Mouse (Mus musculus) heart, postnatal 36 days (tissue): ENCODE results near the gene Tdp1. TPM values are rescaled to one million over a fixed set of nuclear protein-coding genes. Genes with fewer than 3 reads are reported as not detected.
A peak's percentile ranks its signal among the peaks of the same experiment; 100 is the strongest.

ENCODE experiments used
- DNase-seq, 2 experiments: peaks; one replicate each; pipeline ENCODE4 v3.0.0; 2021 to 2022
- intact Hi-C: fragments of 180-260 bp; cut with DNase I; formaldehyde crosslinking; loops from one replicate; pipeline ENCODE4 v1.15.1; 2025
- total RNA-seq, 2 experiments: library from RNA; stranded (reverse); gene quantifications; 2 replicates each; pipeline ENCODE4 v1.2.3; 2021

The Tdp1 gene
- 10 to 100 TPM in 1 of 2 experiments, 1 to 10 TPM in 1; 8.6 to 10.1 TPM for total RNA-seq

- peak; percentile 92 to 94 for DNase-seq
- intact Hi-C loops, result loop anchor here (5.0 kb wide), 1 partner anchor 322 kb away; the partner anchor contains the start of gene Foxn3
Observed at GRCm38 (mm10) chr12:99884269-99885261, at the start of gene Tdp1, which contains the start of gene Efcab11. Tdp1 (plus strand) TSS chr12:99884517. Efcab11 (minus strand) TSS chr12:99884439.

- DNase-seq, result peak in 1 of 2 experiments; percentile 14
- intact Hi-C loops, result loop anchor here (5.0 kb wide), 1 partner anchor 209 kb away; no protein-coding TSS in a partner anchor
Observed at GRCm38 (mm10) chr12:99836404-99837131, 47.7 kb upstream of the Tdp1 start.

DNA sequence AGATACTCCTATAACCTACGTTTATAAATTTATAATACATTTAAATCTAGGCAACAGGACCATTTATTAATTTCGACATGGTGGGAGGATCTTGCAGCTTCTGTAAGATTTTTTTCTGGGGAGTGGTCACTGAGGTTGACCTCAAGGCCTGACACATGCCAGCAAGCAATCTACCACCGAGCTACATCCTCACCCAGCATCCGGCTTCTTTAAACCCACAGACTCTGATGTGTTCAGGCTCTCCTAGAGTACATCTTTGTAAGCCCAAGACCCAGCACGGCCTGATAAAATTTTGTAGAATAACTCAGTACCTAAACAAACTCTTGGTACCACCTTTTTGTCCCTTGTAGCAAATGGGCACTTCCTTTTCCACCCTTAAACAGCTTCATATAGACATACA is 46.8 kb upstream of the Tdp1 start:
- intact Hi-C loops, result loop anchor here (5.0 kb wide), 1 partner anchor 210 kb away; no protein-coding TSS in a partner anchor
- DNase-seq, result no peak

- intact Hi-C loops, result loop anchor here (2.0 to 5.0 kb wide), 2 partner anchors 211 to 741 kb away; no protein-coding TSS in a partner anchor
- DNase-seq, result no peak
Observed at GRCm38 (mm10) chr12:99838109-99838508, 46.2 kb upstream of the Tdp1 start.

- intact Hi-C loops, result loop anchor here (2.0 to 5.0 kb wide), 2 partner anchors 211 to 742 kb away; no protein-coding TSS in a partner anchor
- DNase-seq, result no peak
Observed at GRCm38 (mm10) chr12:99838703-99839102, 45.6 kb upstream of the Tdp1 start.

DNA sequence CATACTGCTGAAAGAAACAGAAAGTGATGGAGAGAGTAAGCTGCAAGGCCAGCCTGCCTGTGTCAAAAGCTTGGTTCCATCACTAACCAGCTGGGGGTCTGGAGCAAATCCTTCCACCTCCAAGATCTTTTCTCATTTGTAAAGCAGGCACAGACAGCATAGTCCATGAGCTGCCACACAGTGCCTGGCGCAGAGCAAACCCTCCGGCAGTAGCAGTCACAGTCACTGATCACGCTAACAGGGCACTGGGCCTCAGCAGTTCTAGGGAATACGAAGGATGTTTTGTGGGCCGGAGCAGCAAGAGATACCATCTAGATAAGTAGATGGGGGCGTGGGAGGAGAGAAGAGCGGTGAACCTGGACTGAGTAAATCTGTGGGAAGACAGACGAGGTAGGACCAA is 39.4 kb upstream of the Tdp1 start:
- no peak for DNase-seq
- intact Hi-C loops, result no loop called here

GRCm38 (mm10) chr12:99849996-99850395 is 34.3 kb upstream of the Tdp1 start:
- intact Hi-C loops, result no loop called here
- no peak for DNase-seq

DNA sequence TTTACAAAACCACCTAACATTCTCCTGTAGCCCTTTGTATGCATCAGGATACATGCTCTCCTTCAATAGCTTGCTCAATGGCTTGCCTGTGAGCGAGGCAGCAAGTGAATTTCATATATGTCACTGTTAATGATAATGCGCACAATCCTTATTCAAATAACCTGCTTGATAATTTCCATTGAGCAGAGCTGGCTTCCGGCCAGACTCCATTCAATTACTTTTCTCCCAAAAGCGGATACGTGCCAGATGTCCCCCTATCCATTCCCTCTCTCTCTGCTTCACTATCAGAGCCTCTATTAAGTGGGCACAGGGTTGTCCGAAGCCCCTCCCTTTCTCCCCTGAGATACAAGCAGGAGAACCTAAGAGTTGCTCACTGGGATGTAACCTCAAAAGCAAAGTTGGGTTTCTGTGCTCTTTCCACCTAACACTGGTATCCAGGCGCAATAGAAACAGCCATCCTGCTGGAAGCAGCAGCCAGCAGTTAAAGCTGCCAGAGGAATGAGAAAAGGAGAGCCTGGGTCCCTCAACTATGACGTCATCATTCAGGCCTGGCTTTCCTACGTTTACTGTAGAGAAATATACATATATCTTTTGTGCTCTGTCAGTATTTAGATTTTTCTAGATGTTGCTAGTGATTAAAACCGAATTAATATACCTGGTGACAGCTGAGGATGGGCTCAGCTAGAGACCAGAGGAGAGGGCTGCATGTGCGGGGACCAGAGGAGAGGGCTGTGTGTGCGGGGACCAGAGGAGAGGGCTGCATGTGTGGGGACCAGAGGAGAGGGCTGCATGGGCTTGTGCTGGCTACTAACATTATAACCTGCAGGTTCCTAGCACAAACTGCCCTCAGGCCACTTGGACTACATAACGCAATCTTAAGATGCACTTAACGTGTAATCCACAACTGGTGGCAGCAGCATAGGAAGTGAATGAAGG is 30.7 kb upstream of the Tdp1 start:
- intact Hi-C loops, result no loop called here

DNA sequence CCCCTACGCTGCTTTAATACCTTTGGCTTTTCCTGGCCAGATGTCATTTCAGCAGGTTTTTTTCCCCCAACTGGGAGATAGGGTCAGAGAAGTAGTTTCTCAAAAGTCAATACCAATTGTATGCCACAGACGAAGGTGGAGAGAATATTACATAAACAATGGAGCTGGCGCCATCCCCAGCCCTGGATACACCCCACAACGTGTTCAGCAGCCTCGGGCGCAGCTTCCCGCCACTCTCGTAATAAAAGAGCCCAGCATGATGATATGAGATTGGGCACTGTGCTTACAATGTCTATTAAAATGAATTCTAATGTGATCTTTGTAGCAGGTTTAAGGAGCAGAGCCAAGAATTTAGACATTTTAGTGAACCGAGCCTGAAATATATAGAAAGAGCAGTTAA is 28.3 kb upstream of the Tdp1 start:
- intact Hi-C loops, result no loop called here
- no peak for DNase-seq

More for the DNA sequence above, 30.7 kb upstream of the Tdp1 start:
- no peak for DNase-seq

DNA sequence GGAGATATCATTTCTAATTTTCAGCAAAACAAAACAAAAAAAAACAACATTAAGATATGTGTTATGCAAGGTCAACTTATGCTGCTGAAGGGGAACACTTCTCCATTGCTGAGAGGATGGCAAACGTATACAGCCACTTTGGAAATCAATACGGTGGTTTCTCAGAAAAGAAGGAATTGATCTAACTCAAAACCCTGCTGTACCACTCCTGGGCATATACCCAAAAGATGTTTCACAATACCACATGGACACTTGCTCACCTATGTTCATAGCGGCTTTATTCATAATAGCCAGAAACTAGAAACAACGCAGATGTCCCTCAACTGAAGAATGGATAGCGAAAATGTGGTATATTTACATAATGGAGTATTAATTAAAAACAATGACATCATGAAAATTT is 25.7 kb upstream of the Tdp1 start:
- no peak for DNase-seq
- intact Hi-C loops, result no loop called here

- intact Hi-C loops, result loop anchor here (2.0 kb wide), 1 partner anchor 775 kb away; no protein-coding TSS in a partner anchor
- no peak for DNase-seq
Observed at GRCm38 (mm10) chr12:99859391-99860100, 24.8 kb upstream of the Tdp1 start.

GRCm38 (mm10) chr12:99860981-99861380 is 23.3 kb upstream of the Tdp1 start:
- intact Hi-C loops, result loop anchor here (2.0 kb wide), 1 partner anchor 776 kb away; no protein-coding TSS in a partner anchor
- no peak for DNase-seq

- DNase-seq, result no peak
- intact Hi-C loops, result no loop called here
Observed at GRCm38 (mm10) chr12:99864613-99865012, 19.7 kb upstream of the Tdp1 start.

DNA sequence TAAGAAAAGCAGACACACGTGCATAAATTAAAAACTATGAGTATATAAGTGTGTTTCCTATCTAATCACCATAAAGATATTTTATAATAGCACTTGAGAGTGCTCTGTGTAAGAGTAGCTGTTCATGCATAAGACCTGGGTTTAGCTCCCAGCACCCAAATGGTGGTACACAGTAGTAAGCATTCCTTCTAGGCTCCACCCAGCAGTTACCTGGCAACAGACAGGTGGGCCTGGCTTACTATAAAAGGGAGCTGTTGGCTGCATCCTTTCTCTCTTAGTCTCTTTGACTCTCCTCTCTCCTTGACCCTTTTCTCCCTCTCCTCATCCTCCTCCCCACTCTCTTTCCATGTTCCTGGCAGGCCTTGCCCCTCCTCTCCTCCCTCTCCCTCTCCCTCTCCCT is 15.5 kb upstream of the Tdp1 start:
- intact Hi-C loops, result no loop called here
- DNase-seq, result no peak

DNA sequence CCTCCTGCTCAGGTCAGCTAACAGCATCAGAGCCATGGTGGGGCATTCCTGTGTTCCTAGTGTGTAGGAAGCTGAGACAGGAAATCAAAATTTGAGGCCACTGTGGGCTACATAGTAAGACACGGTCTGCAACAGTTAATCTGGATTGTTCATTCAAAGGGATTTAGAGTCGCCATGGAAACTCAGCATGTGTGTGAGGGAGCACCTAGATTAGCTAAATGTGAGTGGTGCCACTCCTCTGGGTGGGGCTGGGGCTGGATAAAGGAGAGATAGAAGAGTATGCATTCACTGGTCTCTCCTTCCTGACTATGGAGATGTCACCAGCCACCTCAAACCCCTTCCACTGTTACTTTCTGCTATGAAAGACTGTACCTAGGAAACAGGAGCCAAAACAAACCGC is 10.9 kb upstream of the Tdp1 start:
- intact Hi-C loops, result no loop called here
- no peak for DNase-seq

- intact Hi-C loops, result no loop called here
- DNase-seq, result no peak
Observed at GRCm38 (mm10) chr12:99874609-99875008, 9.7 kb upstream of the Tdp1 start.

GRCm38 (mm10) chr12:99883000-99883712 is 1.2 kb upstream of the Tdp1 start:
- DNase-seq, result peak; percentile 82 to 85
- intact Hi-C loops, result loop anchor here (5.0 kb wide), 1 partner anchor 321 kb away; the partner anchor contains the start of gene Foxn3

DNA sequence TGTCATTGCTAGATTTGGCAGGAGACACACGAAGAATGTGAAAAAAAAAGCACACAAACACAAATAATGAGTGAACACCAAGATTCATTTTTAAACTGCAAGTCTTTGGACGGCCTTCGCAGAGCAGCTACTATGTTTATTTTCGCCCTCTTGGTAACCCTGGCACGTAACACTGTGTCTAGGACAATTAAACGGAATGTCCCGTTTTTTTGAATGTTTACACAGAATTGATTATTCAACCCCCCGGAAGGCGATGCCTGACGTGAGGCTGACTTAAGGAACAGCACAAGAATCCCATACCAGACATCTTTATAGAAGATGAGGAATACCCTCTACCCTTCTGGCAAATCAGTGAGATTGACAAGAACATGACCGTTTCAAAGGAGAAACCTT is 608 bp upstream of the Tdp1 start:
- no peak for DNase-seq
- intact Hi-C loops, result loop anchor here (5.0 kb wide), 1 partner anchor 321 kb away; the partner anchor contains the start of gene Foxn3
